Mouse (Mus musculus): ENCODE measurements around the gene Gm13119. TPM values are rescaled to one million over a fixed set of nuclear protein-coding genes. Genes with fewer than 3 reads are reported as not detected.
"Not testable (repeated sequence)": the region's sequence is repeated elsewhere in the genome, so short reads cannot be mapped to it uniquely, and the experiment has no call there.

The Gm13119 gene
- not detected in 2 replicates for polyA plus RNA-seq (2016; fragmentation: Nextera tagmentation; extraction: Ambion mirVana)

DNA sequence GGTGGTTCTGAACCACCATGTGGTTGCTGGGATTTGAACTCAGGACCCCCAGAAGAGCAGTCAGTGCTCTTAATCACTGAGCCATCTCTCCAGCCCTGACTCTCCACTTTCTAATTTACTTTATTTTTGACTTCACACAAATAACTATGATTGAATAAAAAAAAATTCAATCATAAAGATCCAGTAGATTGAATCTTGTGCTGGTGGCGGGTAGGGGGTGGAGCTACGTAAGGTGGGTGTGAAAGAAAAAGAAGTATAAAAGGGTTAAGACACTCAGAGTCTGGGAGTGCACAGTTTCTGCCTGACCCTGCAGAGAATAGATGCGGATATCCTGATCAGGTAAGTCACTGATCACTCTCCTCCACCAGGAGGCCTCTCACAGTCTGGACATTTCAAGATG, at the start of gene Gm13119:
Gene Gm13119 (plus strand): TSS at position 301 of the 400 bp plus-strand sequence.
- not testable (repeated sequence) for DNase-seq (ENCODE audit: low spot score); H3K9me3 ChIP-seq; H3K36me3 ChIP-seq; H3K4me1 ChIP-seq; H3K27me3 ChIP-seq (ENCODE audit: insufficient read depth, poor library complexity, severe bottlenecking); H3K4me3 ChIP-seq; H3K27ac ChIP-seq
- WGBS: 78% methylated on average over 3 of the region's 3 CpGs

DNA sequence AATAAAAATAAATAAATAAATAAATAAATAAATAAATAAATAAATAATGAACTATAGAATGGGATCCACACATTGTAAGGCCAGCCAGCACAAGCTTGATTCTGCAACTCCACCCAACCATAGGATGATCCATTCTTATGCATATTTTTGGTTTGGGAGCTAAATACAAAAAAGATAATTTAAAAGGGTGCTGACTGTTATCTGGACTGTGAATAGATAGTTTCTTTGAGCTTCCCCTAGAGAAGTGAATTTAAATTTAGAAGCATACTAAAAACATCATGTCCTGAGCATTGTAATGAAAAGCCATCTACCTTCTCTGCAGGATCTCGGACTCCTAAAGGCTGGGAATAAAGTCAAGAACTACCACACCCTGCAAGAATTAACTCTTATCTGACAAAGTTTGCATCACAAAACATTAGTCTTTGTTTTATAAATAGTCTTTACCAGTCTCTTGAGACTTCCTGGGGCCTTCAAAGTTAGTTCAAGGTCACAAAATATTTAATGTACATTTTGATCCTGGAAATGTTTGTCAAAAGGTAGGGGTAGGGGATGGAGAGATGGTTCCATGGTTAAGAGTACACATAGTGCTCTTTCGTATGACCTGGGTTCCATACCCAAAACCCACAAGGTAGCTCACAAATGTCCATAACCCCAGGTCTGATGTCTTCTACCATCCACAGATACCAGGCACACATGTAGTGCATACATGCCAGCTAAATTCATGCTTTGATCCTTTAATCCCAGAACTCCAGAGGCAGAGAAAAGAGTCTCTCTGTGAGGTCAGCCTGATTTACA, 44.9 kb upstream of the Gm13119 start:
- not testable (repeated sequence) for H3K27ac ChIP-seq; H3K36me3 ChIP-seq; DNase-seq (ENCODE audit: low spot score); H3K9me3 ChIP-seq; H3K4me1 ChIP-seq; H3K27me3 ChIP-seq (ENCODE audit: insufficient read depth, poor library complexity, severe bottlenecking); H3K4me3 ChIP-seq
- WGBS: 80% methylated on average over 2 of the region's 2 CpGs

DNA sequence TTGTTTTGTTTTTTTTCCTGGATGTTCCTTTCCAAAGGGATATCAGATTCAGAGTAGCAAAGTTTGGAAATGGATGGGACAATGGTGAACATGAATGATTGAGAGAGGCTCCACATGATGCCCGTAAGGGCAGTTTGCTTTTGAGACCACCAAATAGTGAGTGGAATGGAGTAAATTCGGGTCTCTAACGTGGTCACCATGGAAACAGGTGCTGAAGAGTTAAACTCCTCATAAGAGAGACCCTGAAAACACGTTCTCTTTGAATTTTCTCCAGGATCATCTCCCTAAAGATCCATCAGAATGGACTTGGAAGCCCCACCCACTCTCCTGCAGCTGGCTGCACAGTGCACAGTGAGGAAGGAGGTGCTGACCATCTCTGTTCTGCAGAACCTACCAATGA, 27.8 kb upstream of the Gm13119 start, which contains the start of gene Gm13128:
Gene Gm13128 (plus strand): TSS at position 301 of the 400 bp plus-strand sequence.
- not testable (repeated sequence) for H3K4me3 ChIP-seq; H3K4me1 ChIP-seq; H3K27me3 ChIP-seq (ENCODE audit: insufficient read depth, poor library complexity, severe bottlenecking); H3K27ac ChIP-seq; H3K9me3 ChIP-seq; H3K36me3 ChIP-seq; DNase-seq (ENCODE audit: low spot score)
- WGBS: 62% methylated on average over 4 of the region's 4 CpGs

DNA sequence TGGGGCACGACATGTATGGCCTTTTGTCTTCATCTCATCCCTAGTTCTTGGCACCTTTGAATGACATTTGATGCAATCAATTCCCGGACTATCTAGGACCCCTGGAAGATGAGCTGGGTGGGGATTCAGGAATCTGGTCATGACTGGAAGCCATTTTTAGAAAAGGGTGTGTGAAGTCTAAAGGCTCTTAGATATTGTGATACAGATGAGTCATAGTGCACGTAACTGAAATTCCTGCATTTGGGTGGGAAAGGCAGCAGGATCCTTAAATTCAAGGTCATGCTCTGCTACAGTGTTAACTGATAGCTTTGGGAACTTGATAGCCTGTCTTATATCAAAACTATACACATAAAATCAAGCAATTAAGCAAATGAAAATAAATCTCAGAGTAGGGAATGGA, 21.9 kb upstream of the Gm13119 start:
- H3K27ac ChIP-seq; H3K9me3 ChIP-seq; H3K4me1 ChIP-seq; H3K36me3 ChIP-seq; H3K27me3 ChIP-seq (ENCODE audit: insufficient read depth, poor library complexity, severe bottlenecking); DNase-seq (ENCODE audit: low spot score); H3K4me3 ChIP-seq: not testable (repeated sequence)
- WGBS: 80% methylated on average over 3 of the region's 3 CpGs

DNA sequence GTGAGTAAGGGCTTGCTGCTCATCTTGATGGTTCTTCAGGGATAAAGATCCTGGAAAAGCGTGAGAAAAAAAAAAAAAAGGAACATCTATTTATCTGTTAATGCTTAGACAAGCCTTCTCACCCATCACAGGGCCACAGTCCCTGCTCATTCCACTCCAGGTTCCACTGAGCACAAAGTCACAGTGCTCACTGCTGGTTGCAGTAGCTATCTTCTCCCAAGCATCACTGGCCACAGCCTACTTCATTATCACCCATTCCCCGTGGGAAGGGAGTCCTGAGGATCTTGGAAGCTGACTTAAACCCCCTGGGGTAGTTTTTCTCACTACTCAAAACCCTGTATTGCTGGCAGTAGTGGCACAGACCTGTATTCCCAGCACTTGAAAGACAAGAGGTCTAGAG, 20.2 kb downstream of the Gm13119 start, which contains the start of gene Pramef20:
Gene Pramef20 (minus strand): TSS at position 23 of the 400 bp plus-strand sequence.
- Histone ChIP-seq H3K36me3 (no peaks in the 10 kb centered on the region), H3K4me3 (no peak within 1 kb of the TSS), H3K9me3 (no peaks in the 10 kb centered on the region), H3K4me1 (no peaks in the 10 kb centered on the region), H3K27me3 (ENCODE audit: insufficient read depth, poor library complexity, severe bottlenecking) (no peaks in the 10 kb centered on the region), H3K27ac (no peak within 1 kb of the TSS)
- WGBS: 44% methylated on average over 2 of the region's 2 CpGs
- peak; percentile 67 for DNase-seq (ENCODE audit: low spot score)

DNA sequence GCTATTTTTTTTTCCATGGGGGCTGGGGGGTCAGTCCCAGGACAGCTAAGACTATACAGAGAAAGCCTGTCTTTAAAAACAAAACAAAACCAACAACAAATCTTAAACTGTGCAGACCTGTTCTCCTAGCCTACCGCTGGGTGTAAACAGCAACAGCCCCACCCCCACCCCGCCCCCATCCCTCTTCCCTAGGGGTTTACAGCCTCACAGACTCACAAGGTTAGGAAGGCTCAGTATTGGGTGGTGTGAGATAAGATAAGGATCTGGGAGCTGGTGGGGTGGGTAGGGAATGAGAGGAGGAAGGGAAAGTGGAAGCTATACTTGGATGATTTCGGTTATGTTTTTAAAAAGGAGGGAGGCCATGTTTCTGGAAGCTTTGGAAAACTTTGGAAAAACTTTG, 38.6 kb downstream of the Gm13119 start:
- DNase-seq (ENCODE audit: low spot score): no peak
- H3K4me1 ChIP-seq: no peaks in the 10 kb centered on the region
- H3K27me3 ChIP-seq (ENCODE audit: insufficient read depth, poor library complexity, severe bottlenecking): no peaks in the 10 kb centered on the region
- no peak overlapping the region for H3K27ac ChIP-seq
- 26% methylated on average over 3 of the region's 3 CpGs for WGBS
- no peaks in the 10 kb centered on the region for H3K36me3 ChIP-seq
- H3K9me3 ChIP-seq: no peaks in the 10 kb centered on the region
- H3K4me3 ChIP-seq: no peak overlapping the region

DNA sequence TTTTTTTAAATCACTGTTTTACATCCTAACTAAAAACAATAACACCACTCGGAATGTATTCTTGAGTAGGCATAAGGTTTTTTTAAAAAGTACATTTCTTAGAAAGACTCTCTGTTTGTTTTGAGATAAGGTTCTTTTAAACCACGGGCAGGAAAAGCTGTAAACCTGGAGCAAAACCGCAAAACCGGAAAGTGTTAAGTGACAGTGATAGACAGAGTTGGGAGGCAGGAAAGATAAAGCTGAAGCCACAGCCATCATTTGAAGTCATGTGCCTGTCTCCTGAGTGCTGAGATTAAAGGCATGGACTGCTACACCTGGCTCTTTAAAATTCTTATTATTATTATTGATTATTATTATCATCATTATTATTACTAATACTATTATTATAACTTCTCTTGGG, 45.0 kb downstream of the Gm13119 start:
- Histone ChIP-seq H3K36me3 (no peaks in the 10 kb centered on the region), H3K9me3 (no peaks in the 10 kb centered on the region), H3K27ac (no peak overlapping the region), H3K4me3 (no peak overlapping the region), H3K27me3 (ENCODE audit: insufficient read depth, poor library complexity, severe bottlenecking) (no peaks in the 10 kb centered on the region), H3K4me1 (no peaks in the 10 kb centered on the region)
- WGBS: 13% methylated on average over 4 of the region's 4 CpGs
- no peak for DNase-seq (ENCODE audit: low spot score)

DNA sequence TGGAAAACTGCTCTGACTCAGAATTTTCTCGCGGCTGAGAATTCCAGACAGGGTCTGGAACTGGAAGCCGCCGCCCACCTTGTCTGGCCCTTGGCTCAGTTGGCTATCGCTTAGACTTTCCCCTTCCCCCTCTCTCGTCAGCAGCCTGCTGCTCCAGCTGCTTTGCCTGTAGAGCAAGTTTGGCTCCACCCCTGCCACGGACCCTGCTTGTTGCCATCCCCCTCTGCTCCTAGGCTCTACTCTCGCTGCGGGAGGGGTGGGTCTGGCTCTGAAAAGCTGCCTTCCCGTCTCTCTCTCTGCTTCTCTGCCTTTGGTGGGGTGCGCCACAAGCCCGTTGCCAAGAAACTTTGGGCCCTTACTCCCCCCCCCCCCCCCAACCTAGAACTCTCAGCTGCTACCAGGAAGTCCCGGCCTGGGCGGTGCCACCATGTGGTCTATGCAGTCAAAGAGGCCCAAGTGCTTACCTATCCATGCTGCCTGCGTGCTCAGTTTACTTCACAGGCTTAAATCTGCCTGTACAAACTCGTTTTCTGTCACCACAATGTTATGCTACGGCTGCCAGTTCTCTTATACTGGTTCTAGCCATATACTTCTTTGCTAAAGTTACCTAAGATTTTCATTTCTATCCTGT, 46.8 kb downstream of the Gm13119 start:
- Histone ChIP-seq H3K27ac (peak overlapping the region; percentile 86), H3K4me1 (no peaks in the 10 kb centered on the region), H3K4me3 (peak overlapping the region; percentile 61), H3K36me3 (no peaks in the 10 kb centered on the region), H3K27me3 (ENCODE audit: insufficient read depth, poor library complexity, severe bottlenecking) (no peaks in the 10 kb centered on the region), H3K9me3 (no peaks in the 10 kb centered on the region)
- peak; percentile 90 for DNase-seq (ENCODE audit: low spot score)
- WGBS: 5% methylated on average over 16 of the region's 17 CpGs

DNA sequence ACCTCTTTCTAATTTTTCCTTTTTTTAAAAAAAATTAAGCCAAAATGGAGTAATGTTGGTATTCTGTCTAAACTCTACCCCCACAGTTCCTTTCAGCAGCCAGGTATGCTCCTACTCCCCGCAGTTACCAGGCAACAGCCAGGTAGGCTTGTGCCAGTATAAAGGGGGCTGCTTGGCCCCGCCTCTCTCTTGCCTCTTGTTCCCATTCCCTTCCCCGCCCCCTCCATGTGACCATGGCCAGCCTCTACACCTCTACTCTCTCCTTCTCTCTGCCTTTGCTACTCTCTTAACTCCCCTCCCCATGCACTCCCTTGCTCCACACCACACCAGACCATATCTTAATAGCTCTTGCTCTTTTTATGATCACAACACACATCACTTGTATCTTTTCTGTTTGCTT, 48.5 kb downstream of the Gm13119 start:
- no peak for DNase-seq (ENCODE audit: low spot score)
- Histone ChIP-seq H3K27ac (no peak overlapping the region), H3K27me3 (ENCODE audit: insufficient read depth, poor library complexity, severe bottlenecking) (no peaks in the 10 kb centered on the region), H3K4me1 (no peaks in the 10 kb centered on the region), H3K9me3 (no peaks in the 10 kb centered on the region), H3K4me3 (no peak overlapping the region), H3K36me3 (no peaks in the 10 kb centered on the region)
- WGBS: 52% methylated on average over 3 of the region's 3 CpGs

DNA sequence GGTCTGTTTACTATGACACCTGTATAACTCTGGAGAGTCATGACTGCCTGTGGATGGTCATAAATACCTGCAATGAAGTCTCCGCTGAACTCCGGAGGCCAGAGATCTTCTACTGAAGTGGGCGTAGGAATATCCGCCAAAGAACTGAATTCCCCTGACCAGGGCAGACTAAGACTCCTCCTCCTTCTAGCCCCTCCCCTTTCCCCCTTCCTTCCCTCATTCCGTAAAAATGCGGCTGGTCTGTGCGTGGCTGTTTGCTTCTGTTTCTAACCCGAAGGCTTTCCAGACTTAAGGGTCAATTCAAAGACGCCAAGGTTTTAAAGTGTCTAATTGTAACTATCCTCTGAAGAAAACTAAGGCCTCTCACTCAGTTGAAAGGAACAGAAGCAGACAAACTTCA, 50.5 kb downstream of the Gm13119 start, which contains the start of gene Pramef12:
Gene Pramef12 (minus strand): TSS at position 175 of the 400 bp plus-strand sequence.
- H3K27me3 ChIP-seq (ENCODE audit: insufficient read depth, poor library complexity, severe bottlenecking): no peaks in the 10 kb centered on the region
- H3K4me3 ChIP-seq: no peak within 1 kb of the TSS
- no peak for DNase-seq (ENCODE audit: low spot score)
- H3K9me3 ChIP-seq: no peaks in the 10 kb centered on the region
- WGBS: 72% methylated on average over 9 of the region's 9 CpGs
- no peaks in the 10 kb centered on the region for H3K4me1 ChIP-seq
- no peak within 1 kb of the TSS for H3K27ac ChIP-seq
- H3K36me3 ChIP-seq: no peaks in the 10 kb centered on the region

Other genes starting within 250 kb of the Gm13119 start
- not detected in 2 replicates for gene Oog3, start 195.3 kb upstream of the Gm13119 start, polyA plus RNA-seq (2016; fragmentation: Nextera tagmentation; extraction: Ambion mirVana)
- gene Oog2, start 167.2 kb upstream of the Gm13119 start, polyA plus RNA-seq (2016; fragmentation: Nextera tagmentation; extraction: Ambion mirVana): not detected in 2 replicates
- not detected in 2 replicates for gene C87977, start 144.6 kb upstream of the Gm13119 start, polyA plus RNA-seq (2016; fragmentation: Nextera tagmentation; extraction: Ambion mirVana)
- gene Pramel5, start 77.5 kb upstream of the Gm13119 start, polyA plus RNA-seq (2016; fragmentation: Nextera tagmentation; extraction: Ambion mirVana): not detected in 2 replicates
- not detected in 2 replicates for gene Gm13128, start 27.7 kb upstream of the Gm13119 start, polyA plus RNA-seq (2016; fragmentation: Nextera tagmentation; extraction: Ambion mirVana)
- gene Pramef20, start 20.0 kb downstream of the Gm13119 start, polyA plus RNA-seq (2016; fragmentation: Nextera tagmentation; extraction: Ambion mirVana): not detected in 2 replicates
- gene Pramef12, start 50.5 kb downstream of the Gm13119 start, polyA plus RNA-seq (2016; fragmentation: Nextera tagmentation; extraction: Ambion mirVana): 0.43 TPM in 1 of 2 replicates, not detected in the other
- gene 1700012P22Rik, start 80.8 kb downstream of the Gm13119 start, polyA plus RNA-seq (2016; fragmentation: Nextera tagmentation; extraction: Ambion mirVana): not detected in 2 replicates
- gene Gm9944, start 95.4 kb downstream of the Gm13119 start, polyA plus RNA-seq (2016; fragmentation: Nextera tagmentation; extraction: Ambion mirVana): not detected in 2 replicates
- not detected in 2 replicates for gene Aadacl3, start 105.8 kb downstream of the Gm13119 start, polyA plus RNA-seq (2016; fragmentation: Nextera tagmentation; extraction: Ambion mirVana)
- not detected in 2 replicates for gene 9430007A20Rik, start 161.9 kb downstream of the Gm13119 start, polyA plus RNA-seq (2016; fragmentation: Nextera tagmentation; extraction: Ambion mirVana)
- not detected in 2 replicates for gene Gm13124, start 207.2 kb downstream of the Gm13119 start, polyA plus RNA-seq (2016; fragmentation: Nextera tagmentation; extraction: Ambion mirVana)

Measured in heart, embryonic 10.5 days (tissue).